Mouse (Mus musculus) mouse embryonic stem cell (cell line): ENCODE measurements around the gene Lce1m.
"Not testable (repeated sequence)": the region's sequence is repeated elsewhere in the genome, so short reads cannot be mapped to it uniquely, and the experiment has no call there.

Source experiments
- in situ Hi-C, 2 experiments: fragments of 300-500 bp; cut with MboI; formaldehyde crosslinking; loops; 1 replicate in 1 of 2; 3 replicates in 1 of 2; pipeline ENCODE4 v1.14.3; 2019 to 2020; ENCODE audit warnings: low sequenced_read_pairs in 2 of 2, low pct_unique_long_range_greater_than_20kb in 1 of 2, mixed read lengths in 1 of 2; ENCODE audit not compliant: unreplicated experiment in 1 of 2

Gene Lce1m

DNA sequence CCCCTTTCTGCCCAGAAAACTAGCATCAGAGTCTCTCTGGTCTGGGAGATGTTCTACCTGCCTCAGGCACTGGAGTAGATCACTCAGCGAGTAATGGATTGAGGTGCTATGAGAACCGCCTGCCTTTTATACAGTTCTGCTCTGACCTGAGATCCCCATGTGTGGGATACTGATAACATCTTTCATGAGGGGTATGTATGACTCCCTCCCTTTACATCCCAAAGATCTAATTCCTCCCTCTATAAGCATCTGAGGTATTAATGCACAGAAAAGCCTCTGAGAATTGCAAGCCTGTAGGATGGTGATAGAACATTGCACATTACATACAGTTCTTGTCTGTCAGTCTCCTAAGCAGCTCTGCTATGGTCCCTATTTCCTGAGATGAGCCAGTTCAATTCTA, at the start of gene Lce1m:
Gene Lce1m (minus strand): TSS at position 101 of the 400 bp plus-strand sequence.
- in situ Hi-C loops: loop anchor here in 1 of 2 experiments (25.0 kb wide), 1 partner anchor 107 kb away; no protein-coding TSS in a partner anchor

DNA sequence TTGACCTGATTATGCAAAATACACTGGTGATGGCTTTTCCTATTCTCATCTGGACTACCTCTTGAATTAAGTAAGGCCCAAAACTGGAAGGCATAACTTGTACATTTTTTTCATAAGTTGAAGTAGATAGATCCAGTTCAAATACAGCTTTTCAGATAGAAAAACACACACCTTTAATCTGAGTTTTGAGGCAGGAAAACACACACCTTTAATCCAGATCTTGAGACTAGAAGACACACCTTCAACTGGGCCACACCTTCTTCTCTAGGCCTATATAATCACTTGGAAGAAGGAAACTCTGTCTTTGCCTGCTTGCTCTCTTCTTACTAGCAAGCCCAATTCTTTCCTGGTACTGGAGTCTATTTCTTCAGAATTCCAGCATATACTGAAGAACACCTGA, 49.7 kb upstream of the Lce1m start, which contains the start of gene Gm4858:
Gene Gm4858 (plus strand): TSS at position 301 of the 400 bp plus-strand sequence.
- in situ Hi-C loops: not testable (repeated sequence)

DNA sequence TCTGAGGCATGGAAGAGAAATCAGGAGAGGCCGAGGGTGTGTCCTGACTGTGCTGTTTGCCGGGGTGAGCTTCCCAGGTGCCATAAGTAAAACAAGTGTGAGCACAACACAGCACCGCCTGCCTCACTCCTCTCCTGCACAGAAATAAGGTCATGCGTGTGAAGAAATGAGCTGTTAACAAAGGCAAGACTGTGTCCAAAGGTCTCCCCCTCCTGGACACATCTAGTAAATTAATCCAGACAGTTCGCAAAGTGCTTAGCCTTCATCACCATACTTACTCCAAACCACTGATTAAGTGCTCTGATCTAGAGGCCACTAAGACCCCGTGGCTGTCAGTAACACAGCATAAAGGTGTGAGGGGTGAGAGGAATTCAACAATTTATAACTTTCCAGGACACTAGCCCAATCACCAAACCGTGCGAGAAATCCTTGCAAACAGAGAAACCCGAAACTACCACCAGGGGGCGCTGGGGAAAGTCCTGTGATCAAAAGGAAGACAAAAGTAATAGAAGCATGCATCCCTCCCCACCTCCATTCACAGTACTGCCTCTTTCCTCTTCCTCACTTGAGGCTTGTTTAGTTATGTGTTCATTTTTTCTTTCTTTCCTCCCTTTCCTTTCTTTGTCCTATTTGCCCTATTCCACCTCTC, 34.1 kb upstream of the Lce1m start:
- in situ Hi-C loops: no loop called here

DNA sequence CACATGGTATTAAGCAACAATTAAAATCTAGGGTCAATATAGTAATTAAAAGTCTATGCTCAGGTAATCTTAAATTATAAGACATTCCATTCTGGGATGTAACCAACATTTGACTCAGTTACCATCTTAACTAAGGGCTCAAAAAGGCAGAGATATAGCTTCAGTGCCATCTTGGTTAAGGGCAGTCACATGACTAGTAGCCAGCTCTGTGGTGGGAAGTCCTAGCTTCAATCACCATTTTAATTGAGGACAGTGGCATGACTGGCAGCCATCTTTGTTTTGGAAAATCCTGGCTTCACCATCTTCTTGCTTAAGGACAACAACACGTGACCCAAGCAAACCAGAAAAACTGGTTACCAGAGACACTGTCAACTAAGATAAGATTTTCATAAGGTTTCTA, 31.3 kb upstream of the Lce1m start:
- in situ Hi-C loops: no loop called here

DNA sequence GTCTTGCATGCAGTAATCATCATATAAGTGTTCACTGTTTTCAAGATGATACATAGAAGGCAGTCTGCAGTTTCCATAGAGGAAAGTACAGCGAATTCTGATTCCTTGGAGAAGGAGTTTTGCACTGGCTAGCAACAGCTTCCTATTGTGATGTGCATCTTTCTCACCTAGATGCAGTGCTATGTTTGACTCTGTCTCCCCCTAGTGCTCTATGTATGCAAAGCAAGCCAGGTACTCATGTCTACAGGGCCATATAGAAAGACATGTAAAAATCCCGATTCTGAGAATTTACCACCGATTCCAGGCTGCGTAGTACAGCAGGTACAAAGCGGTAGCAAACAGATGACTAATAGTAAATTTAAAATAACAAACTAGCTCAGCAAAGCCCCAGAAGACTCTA, 12.6 kb upstream of the Lce1m start:
- in situ Hi-C loops: no loop called here

DNA sequence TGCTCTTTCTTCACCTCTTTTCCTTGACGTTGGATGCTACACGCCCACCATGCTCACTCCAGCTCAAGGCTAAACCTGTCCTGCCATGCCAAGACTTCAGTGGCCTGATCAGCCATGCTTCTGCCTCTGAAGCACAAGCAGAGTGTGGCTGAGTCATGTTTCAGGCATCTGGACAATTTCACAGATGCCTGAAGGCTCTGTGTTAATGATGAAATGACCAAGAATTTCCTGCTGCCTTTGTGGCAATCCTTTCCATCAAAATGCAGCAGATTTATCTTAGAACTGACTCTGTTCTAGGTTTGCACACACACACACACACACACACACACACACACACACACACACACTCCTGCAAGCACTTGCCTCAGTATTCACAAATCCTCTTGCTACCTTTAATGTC, 6.6 kb upstream of the Lce1m start:
- in situ Hi-C loops: no loop called here

DNA sequence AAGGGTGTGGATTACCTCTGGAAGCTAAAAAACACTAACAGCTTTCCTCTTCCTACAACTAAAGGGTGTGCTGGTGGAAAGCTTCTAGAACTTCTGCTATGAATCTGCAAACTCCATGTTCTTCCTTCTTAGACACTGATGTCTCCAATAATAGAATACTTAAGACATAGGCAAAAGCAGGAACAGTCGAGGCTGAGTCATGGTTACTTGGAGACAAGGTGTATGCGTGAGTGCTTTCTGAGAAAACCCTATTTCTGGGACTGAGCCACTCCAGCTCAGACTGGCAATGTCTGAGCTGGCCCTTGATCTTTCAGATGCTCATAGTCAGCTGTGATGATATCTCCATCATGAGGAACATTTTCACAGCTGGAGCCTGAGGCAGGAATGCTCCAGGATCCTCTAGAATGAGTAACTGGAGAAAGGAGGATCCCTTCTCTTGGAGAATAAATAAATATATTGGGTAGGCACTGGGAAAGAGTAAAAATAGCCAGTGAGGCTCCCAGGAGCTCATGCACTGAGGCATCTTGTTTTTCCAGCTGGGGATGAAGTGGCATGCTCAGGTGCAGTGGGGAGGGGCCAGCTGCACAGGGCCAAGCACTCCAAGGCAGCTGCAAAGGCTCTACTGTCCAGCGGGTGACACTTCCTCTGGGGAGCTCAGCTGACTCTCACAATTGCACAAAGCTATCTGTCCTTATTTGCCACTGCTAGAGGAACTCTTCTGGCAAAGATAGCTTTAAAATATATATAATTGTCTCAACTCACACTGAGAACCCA, 4.7 kb upstream of the Lce1m start:
- in situ Hi-C loops: loop anchor here in 1 of 2 experiments (25.0 kb wide), 1 partner anchor 111 kb away; no protein-coding TSS in a partner anchor

DNA sequence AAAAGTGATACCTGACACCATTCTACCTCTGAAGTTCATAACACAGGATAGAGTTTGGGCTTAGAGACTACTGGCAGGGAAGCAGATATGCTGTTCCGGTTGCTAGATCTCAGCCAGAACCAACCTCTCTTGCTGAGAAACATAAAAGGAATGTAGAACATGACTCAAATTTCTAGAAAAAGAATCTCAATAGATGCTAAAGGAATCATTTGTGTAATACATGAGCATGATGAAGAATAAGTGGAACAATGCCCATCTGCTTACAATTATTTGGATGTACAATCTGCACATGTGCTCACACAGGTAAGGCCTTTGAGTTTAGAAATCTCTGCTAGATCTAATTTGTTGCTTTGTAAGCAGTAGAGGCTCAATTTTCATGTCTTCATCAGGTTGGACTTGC, 2.3 kb upstream of the Lce1m start:
- in situ Hi-C loops: loop anchor here in 1 of 2 experiments (25.0 kb wide), 1 partner anchor 109 kb away; no protein-coding TSS in a partner anchor

DNA sequence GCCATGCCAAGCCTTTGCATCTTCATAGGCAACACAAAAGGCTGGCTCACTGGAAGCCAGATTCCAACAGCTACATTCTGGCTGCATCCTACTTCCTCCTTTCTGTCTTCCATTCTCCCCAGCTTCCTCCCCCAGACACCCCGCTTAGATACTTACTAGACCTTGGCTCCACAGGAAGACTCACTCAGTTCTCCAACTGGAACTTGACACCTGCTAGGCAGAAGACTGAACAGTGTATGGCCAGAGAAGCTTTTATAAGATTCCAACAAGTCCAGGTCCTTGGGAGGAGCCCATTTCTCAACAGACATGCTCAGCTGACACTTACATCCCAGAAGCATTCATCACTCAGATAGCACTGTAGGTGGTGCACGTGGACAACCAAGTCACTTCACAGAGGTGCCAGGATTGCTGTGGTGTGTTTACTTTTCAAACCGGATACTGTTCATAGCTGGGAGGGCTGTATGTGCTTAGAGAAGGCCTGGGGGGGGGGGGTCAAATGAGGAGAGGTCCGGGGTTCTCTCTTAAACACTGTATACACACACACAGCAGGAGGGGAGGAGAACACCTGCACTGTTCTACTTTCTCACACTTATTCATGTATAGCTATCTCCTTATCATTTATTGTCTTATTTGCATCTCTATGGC, 3.3 kb downstream of the Lce1m start, which contains the start of gene Crct1:
Gene Crct1 (minus strand): TSS at position 228 of the 645 bp plus-strand sequence.
- in situ Hi-C loops: loop anchor here in 1 of 2 experiments (25.0 kb wide), 1 partner anchor 103 kb away; no protein-coding TSS in a partner anchor

DNA sequence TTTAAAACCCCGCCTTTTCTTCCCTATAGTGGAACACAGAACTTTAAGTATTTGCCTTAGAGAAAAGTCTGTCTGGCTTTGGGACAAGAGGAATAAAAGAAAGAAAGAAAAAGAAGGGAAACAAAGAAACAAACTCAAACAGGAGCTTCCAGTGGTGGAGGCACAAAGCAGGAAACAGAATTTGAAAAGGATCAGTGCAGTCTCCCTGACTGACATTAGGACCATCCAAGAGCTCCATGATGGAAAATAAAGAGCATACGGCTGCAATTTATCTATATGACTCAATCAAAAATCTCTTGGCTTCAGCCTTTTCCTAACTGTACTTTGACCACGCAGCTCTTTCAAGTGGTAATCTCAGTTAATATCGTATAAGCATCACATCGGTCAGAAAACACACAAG, 4.0 kb downstream of the Lce1m start:
- in situ Hi-C loops: loop anchor here in 1 of 2 experiments (25.0 kb wide), 1 partner anchor 103 kb away; no protein-coding TSS in a partner anchor

DNA sequence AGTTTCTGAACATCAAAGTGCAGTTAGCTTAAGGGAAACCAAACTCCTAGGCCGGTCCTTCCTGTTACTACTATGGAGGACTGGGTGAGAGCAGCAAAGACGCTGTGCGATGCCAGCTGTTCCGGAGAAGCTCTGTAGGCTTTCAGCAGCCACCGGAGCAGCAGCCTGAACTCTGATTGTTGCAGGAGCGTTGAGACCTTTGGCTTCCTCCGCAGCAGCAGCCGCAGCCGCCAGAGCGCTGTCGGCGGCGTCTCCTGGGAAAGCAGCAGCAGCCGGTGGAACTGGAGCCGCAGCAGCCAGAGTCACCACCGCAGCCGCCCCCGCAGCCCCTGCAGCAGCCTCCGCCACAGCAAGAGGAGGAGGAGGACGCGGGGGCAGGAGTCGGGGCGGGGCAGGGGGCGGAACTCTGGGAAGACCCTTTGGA, 4.5 kb downstream of the Lce1m start:
- in situ Hi-C loops: loop anchor here in 1 of 2 experiments (25.0 kb wide), 1 partner anchor 102 kb away; no protein-coding TSS in a partner anchor

DNA sequence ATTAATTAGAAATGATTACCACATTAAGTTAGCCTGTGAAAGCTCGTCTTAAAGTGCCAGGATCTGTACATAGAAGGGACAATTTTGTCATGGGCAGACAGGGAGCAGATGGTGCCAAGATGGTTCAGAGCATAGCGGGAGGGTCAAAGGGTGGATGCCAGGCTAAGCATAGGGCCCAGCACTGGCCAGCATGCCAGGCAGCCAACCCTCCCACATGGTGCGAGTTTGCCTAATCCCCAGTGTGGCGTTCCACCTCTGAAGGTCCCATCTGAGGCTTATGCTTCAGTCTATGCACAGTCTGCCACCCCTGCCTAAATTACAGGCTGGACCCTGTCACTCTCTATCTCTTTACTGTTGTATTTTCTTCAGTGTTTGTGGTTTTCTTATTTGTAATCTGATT, 16.0 kb downstream of the Lce1m start:
- in situ Hi-C loops: loop anchor here in 1 of 2 experiments (25.0 kb wide), 1 partner anchor 91 kb away; no protein-coding TSS in a partner anchor

DNA sequence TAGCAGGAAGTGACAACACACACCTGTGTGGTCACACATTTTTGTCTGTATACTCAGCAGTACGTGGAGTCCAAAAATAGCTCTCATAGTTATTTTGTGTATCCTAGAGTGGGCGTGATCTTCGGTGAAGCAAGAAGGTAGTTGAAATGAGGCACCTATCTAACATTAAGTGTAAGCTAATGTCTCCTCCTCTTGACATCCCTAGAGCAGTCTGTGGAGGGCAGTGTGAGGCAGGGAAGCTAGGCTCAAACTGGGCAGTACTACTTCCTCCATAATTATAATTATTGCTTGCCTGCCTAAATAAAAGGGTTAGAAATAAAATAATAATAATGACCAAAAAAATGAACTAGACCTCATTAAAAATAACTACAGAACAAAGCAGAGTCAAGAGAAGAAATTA, 18.2 kb downstream of the Lce1m start:
- in situ Hi-C loops: loop anchor here in 1 of 2 experiments (25.0 kb wide), 1 partner anchor 88 kb away; no protein-coding TSS in a partner anchor

DNA sequence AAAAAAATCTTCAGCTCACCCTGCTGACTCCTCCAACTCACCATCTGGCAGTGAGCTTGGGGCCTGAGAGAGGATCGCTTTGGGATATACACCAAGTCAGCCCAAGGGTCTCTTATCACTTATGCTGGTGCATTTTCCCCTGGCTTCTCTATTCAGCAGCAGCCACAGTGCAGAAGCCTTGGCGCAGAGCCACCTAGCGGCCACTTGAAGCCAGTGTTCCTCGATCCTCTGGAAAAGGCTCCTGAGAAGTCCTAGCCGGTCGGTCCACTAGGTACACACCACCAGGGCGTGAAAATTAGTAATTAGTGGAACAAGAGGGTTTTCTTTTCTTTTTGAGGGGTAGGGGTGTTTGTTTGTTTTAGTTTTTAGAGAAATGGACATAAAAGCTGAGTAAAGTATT, 20.2 kb downstream of the Lce1m start:
- in situ Hi-C loops: no loop called here

DNA sequence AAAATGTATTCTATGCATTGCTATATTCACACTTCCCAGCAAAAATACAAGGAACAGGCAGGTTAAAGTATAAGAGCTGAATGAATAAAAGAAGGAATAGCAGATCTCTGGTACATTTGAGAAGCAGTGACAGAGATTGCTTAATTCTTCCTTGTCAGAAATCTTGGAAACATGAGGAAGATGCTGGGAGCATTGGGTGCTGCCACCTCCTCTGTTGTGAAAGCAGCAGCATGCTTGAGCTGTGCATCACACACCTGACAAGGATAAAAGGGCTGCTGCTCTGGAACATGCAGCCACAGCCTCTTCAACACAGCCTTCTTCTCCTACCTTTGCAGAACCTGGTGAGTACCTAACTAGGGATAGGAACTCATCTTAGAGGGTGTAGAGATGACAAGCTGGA, 26.9 kb downstream of the Lce1m start, which contains the start of gene Lce3f:
Gene Lce3f (plus strand): TSS at position 301 of the 400 bp plus-strand sequence.
- in situ Hi-C loops: no loop called here

DNA sequence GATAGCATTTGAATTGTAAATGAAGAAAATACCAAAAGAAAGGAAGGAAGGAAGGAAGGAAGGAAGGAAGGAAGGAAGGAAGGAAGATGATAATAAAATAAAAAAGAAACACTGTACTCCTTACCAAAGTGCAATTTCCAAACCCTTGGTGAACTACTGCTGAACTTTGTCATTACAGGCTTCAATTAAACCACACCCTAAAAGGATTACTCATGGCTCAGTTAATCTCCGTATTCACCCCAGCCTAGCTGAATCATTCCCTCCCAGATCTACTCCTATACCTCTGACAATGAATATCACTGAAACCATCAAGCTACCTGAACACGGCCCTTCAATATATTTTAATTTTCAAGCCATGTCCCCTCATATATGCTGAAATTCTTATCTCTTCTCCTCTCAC, 40.4 kb downstream of the Lce1m start:
- in situ Hi-C loops: no loop called here
